Mouse (Mus musculus) embryonic fibroblast, embryonic 13.5 days (primary cell): ENCODE data around the gene Fbn1.

Source experiments
- CTCF ChIP-seq: IDR thresholded peaks from 2 replicates; pipeline ENCODE4 v1.5.1; 2011; ENCODE audit warnings: mild to moderate bottlenecking, control low read depth, low read length, moderate library complexity, borderline replicate concordance; ENCODE audit not compliant: insufficient read depth
- POLR2A ChIP-seq: IDR thresholded peaks from 2 replicates; pipeline ENCODE4 v1.6.1; 2011; ENCODE audit warnings: low read depth, mild to moderate bottlenecking, control low read depth, low read length, moderate library complexity

- TF ChIP-seq CTCF (no peak), POLR2A (no peak)
Observed at GRCm38 (mm10) chr2:125428811-125429438, 78.9 kb downstream of the Fbn1 start.
